Mouse (Mus musculus) gastrocnemius, postnatal 10 days (tissue): ENCODE data around the gene Zranb3. TPM values are rescaled to one million over a fixed set of nuclear protein-coding genes. Genes with fewer than 3 reads are reported as not detected.

Source experiments
- DNase-seq: peaks from one replicate; pipeline ENCODE4 v3.0.0; 2021; ENCODE audit warnings: mixed read lengths
- total RNA-seq, 2 experiments: library from RNA; stranded (reverse); gene quantifications; 2 replicates each; pipeline ENCODE4 v1.2.3; 2021

Gene Zranb3
- total RNA-seq, 2 experiments from 2014 or later: 3.8 to 5.3 TPM

GRCm38 (mm10) chr1:127942231-127942630, 160.6 kb downstream of the Zranb3 start:
- DNase-seq: no peak

- DNase-seq: peak; percentile 36
Measured at GRCm38 (mm10) chr1:127937277-127937676, 165.6 kb downstream of the Zranb3 start.

DNA sequence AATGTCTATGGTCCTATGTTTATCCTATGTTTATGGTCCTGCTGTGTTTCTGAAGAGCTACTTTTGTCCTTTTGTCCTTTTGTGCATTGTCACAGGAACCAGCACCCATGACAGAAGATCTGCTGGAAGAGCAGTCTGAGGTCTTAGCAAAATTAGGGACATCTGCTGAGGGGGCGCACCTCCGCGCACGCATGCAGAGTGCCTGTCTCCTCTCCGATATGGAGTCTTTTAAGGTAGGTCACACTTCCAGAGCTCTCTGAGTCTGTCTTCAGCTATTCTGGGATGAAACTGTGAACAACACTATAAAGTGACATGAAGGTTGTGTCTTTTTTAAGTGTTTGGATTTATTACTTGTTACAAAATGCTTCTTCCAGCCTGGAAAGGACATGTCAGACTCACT, 168.5 kb downstream of the Zranb3 start:
- DNase-seq: no peak

DNA sequence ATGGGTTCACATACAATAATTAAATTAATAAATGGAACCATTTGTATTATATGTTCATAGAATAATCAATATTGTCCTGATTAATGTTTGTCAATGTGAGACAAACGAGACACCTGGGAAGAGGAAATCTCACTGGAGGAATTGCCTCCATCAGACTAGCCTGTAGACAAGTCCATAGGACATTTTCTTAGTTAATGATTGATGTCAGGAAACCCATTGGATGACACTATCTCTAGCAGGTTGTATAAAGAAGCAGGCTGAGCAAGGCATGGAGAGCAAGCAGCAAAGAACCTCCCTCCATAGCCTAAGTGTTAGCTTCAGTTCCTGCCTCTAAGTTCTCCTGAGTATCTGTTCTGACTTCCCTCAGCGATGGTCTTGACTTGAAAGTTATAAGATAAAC, 169.4 kb downstream of the Zranb3 start:
- DNase-seq: no peak

DNA sequence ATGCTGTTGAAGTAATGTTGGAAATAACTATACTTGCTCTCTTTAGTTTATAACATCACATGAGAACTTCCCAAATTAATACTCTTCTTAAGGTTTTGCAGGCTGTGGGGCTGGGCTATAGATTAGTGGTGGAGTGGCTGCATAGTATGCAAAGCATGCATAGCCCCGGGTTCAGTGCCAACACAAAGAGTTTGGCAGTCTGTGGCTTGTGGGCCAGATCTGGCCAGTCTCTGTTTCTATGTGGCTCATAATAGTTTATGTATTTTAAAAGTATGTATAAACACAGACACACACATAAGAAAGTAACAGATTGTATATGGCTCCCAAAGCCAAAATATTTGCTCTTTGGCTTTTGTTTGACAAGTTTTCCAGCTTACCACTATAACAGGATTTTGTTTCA, 187.0 kb downstream of the Zranb3 start:
- no peak for DNase-seq

DNA sequence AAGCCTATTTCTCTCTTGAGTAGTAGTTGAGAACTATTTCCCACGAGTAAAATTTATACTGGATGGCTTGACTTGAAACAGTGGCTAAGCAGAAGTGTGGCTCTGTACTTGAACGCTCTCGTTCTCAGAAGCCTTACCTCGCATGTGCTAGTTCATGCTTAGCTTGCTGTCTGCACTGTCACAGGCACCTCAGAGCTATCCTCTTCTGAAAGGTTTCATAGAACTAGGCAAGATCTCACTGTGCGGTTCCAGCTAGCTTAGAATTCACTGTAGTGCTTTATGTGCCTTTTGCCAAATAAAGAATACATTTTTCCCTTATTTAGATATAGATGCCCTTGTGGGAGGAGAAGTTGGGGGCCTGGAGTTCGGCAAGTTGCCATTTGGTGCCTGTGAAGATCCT, 187.5 kb downstream of the Zranb3 start:
- no peak for DNase-seq

GRCm38 (mm10) chr1:127913116-127913515, 189.7 kb downstream of the Zranb3 start:
- DNase-seq: no peak

- DNase-seq: no peak
Measured at GRCm38 (mm10) chr1:127904774-127905385, 198.0 kb downstream of the Zranb3 start.

Other genes with a start within 250 kb of the Zranb3 start
- gene Map3k19, start 248.0 kb downstream of the Zranb3 start, total RNA-seq: under 1 TPM in 1 of 2 experiments, not detected in 1; 0.14 TPM
- gene Rab3gap1, start 234.3 kb downstream of the Zranb3 start, total RNA-seq: 10 to 100 TPM; 24.1 to 26.5 TPM
- gene R3hdm1, start 254 bp upstream of the Zranb3 start, total RNA-seq: 10 to 100 TPM; 49.9 to 62.6 TPM
- gene Ubxn4, start 140.9 kb upstream of the Zranb3 start, total RNA-seq: 10 to 100 TPM; 35.5 to 46.9 TPM
- gene Lct, start 225.3 kb upstream of the Zranb3 start, total RNA-seq: under 1 TPM; 0.09 to 0.14 TPM